24 mouse cellular contexts compared by ENCODE assay signal in the genomic region with DNA sequence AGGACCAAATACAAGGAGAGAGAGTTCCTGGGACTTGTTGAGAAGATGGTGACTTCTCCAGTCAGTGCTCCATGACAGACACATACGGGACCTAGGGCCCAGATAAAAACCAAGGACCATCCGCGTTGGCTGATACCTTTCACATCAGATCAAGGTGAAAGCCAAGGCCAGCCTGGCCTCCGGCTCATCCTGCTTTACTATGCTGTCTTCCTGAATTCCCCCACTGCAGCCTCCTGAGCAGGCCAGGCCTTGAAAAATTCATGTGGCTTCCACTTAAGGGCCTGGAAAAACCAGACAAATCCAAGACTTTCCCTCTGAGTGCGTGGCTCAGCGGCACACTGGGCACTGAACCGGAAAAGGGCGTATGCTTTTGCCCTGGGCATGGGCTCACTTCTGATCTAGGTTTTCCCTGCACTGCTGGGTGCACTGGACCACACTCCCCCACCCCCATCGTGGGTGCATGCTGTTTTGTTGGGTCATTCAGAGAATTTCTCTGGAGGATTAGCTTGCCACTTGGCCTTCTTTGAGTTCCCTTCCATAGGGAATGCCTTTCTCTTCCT.
DNase-seq lines count a peak whose midpoint lies in the region; ATAC-seq and TF ChIP-seq lines count a peak whose summit lies in the region.
"Had no signal": no experiment of that assay in that cellular context is flagged by ENCODE, and none has a peak within 500 bp of the region (broad histone marks: within the 10 kb centered on the region; RNA-seq: fewer than 3 reads in every experiment).

No protein-coding gene starts in this region.

- H3K9me3 ChIP-seq in kidney, embryonic 16.5 days (ENCODE audit: low read length): no peaks in the 10 kb centered on the region
- H3K9me3 ChIP-seq in neural tube, embryonic 15.5 days (replicated peaks): no peaks in the 10 kb centered on the region
- no peaks in the 10 kb centered on the region for H3K9me3 ChIP-seq in forebrain, embryonic 14.5 days (replicated peaks; ENCODE audit: control insufficient read depth, low read length)
- H3K9me3 ChIP-seq: embryonic facial prominence, embryonic 15.5 days; hindbrain, embryonic 15.5 days; liver, embryonic 15.5 days had no signal

- no peaks in the 10 kb centered on the region for H3K36me3 ChIP-seq in kidney, adult 2 months (ENCODE audit: control insufficient read depth, insufficient read depth, low read length)
- no peaks in the 10 kb centered on the region for H3K36me3 ChIP-seq in kidney, embryonic 16.5 days (ENCODE audit: insufficient read depth, low read length)
- no peaks in the 10 kb centered on the region for H3K36me3 ChIP-seq in neural tube, embryonic 15.5 days
- H3K36me3 ChIP-seq in forebrain, embryonic 14.5 days (ENCODE audit: control insufficient read depth, insufficient read depth, low read length): no peaks in the 10 kb centered on the region
- H3K36me3 ChIP-seq: embryonic facial prominence, embryonic 15.5 days; hindbrain, embryonic 15.5 days; liver, embryonic 15.5 days had no signal

- ATAC-seq in kidney, embryonic 16.5 days (ENCODE audit: low FRiP score, low TSS enrichment): no peak
- ATAC-seq in neural tube, embryonic 15.5 days (ENCODE audit: low FRiP score): no peak
- no peak for ATAC-seq in forebrain, embryonic 14.5 days
- ATAC-seq: CD4-positive, CD25-positive, alpha-beta regulatory T cell, adult 4 months; forebrain, embryonic 16.5 days; intestine, embryonic 16.5 days had no signal

- H3K9ac ChIP-seq in kidney, embryonic 16.5 days (replicated peaks; ENCODE audit: low read length): no peak overlapping the region
- no peak overlapping the region for H3K9ac ChIP-seq in neural tube, embryonic 15.5 days (replicated peaks)
- H3K9ac ChIP-seq in forebrain, embryonic 14.5 days (ENCODE audit: low read length): no peak overlapping the region
- H3K9ac ChIP-seq: embryonic facial prominence, embryonic 15.5 days; hindbrain, embryonic 15.5 days; liver, embryonic 15.5 days had no signal

- peak; percentile 85 for DNase-seq in heart, adult 11 months
- DNase-seq in heart, postnatal 25 days (ENCODE audit: low spot score): no peak
- peak; percentile 67 for DNase-seq in kidney, adult 2 months
- peak; percentile 12 for DNase-seq in neural tube, embryonic 10.5 days (ENCODE audit: extremely low spot score, low spot score)
- DNase-seq in retina, postnatal 1 day: peak; percentile 44
- DNase-seq in forebrain, embryonic 14.5 days (ENCODE audit: low spot score): no peak
- DNase-seq: cerebellum, adult 9-10 months; gastrocnemius, postnatal 14 days; heart, adult 18-20 months; heart, postnatal 36 days; left cerebral cortex, postnatal 4 days; liver; lung, postnatal 4 days; right cerebral cortex, postnatal 25 days; spleen, adult 18-20 months; thymus, postnatal 25 days had no signal

- H3K27ac ChIP-seq in kidney, adult 2 months (ENCODE audit: insufficient read depth, low read depth, low read length): no peak overlapping the region
- H3K27ac ChIP-seq in kidney, embryonic 16.5 days (ENCODE audit: low read length): no peak overlapping the region
- no peak overlapping the region for H3K27ac ChIP-seq in neural tube, embryonic 15.5 days (replicated peaks)
- no peak overlapping the region for H3K27ac ChIP-seq in forebrain, embryonic 14.5 days (ENCODE audit: low read depth, low read length)
- H3K27ac ChIP-seq: embryonic facial prominence, embryonic 15.5 days; hindbrain, embryonic 15.5 days; liver, embryonic 15.5 days had no signal

- peaks cover 15% of the 10 kb centered on the region; the same call in 1 of the 2 replicates for H3K4me1 ChIP-seq in kidney, adult 2 months (ENCODE audit: control insufficient read depth, insufficient read depth, low read length)
- peaks cover 15% of the 10 kb centered on the region for H3K4me1 ChIP-seq in kidney, embryonic 16.5 days (ENCODE audit: insufficient read depth, low read length)
- H3K4me1 ChIP-seq in neural tube, embryonic 15.5 days: peaks cover 25% of the 10 kb centered on the region
- peaks cover 4% of the 10 kb centered on the region; the same call in 1 of the 2 replicates for H3K4me1 ChIP-seq in forebrain, embryonic 14.5 days (ENCODE audit: control insufficient read depth, insufficient read depth, low read length)
- H3K4me1 ChIP-seq: liver, embryonic 15.5 days had no signal

- H3K4me3 ChIP-seq in kidney, adult 2 months (ENCODE audit: insufficient read depth, low read depth, low read length): no peak overlapping the region
- H3K4me3 ChIP-seq in kidney, embryonic 16.5 days (ENCODE audit: low read length): no peak overlapping the region
- H3K4me3 ChIP-seq in neural tube, embryonic 15.5 days (replicated peaks): no peak overlapping the region
- no peak overlapping the region for H3K4me3 ChIP-seq in forebrain, embryonic 14.5 days (ENCODE audit: low read depth, low read length)
- H3K4me3 ChIP-seq: embryonic facial prominence, embryonic 15.5 days; hindbrain, embryonic 15.5 days; liver, embryonic 15.5 days had no signal

- no peaks in the 10 kb centered on the region for H3K27me3 ChIP-seq in kidney, adult 2 months (replicated peaks; ENCODE audit: control insufficient read depth, insufficient read depth, low read length)
- no peaks in the 10 kb centered on the region for H3K27me3 ChIP-seq in kidney, embryonic 16.5 days (ENCODE audit: insufficient read depth, low read length)
- H3K27me3 ChIP-seq in neural tube, embryonic 15.5 days (replicated peaks): no peaks in the 10 kb centered on the region
- no peaks in the 10 kb centered on the region for H3K27me3 ChIP-seq in forebrain, embryonic 14.5 days (replicated peaks; ENCODE audit: control insufficient read depth, insufficient read depth, low read length)
- H3K27me3 ChIP-seq: embryonic facial prominence, embryonic 15.5 days; hindbrain, embryonic 15.5 days; liver, embryonic 15.5 days had no signal

- no peak for TF ChIP-seq CTCF in kidney, adult 2 months (conservative IDR thresholded peaks at IDR 0.05; ENCODE audit: insufficient read depth, insufficient read length, low read depth, low read length)

- whole genome bisulfite sequencing in kidney, adult 2 months: 61% methylated on average over 9 of the region's 9 CpGs
- WGBS in kidney, embryonic 16.5 days: 68% methylated on average over 9 of the region's 9 CpGs
- 84% methylated on average over 9 of the region's 9 CpGs for WGBS in neural tube, embryonic 15.5 days
- 86% methylated on average over 9 of the region's 9 CpGs for WGBS in forebrain, embryonic 14.5 days

- H3K4me2 ChIP-seq in kidney, embryonic 16.5 days (replicated peaks; ENCODE audit: low read depth, low read length): no peak overlapping the region
- no peak overlapping the region for H3K4me2 ChIP-seq in neural tube, embryonic 15.5 days
- no peak overlapping the region for H3K4me2 ChIP-seq in forebrain, embryonic 14.5 days (ENCODE audit: low read length)
- H3K4me2 ChIP-seq: embryonic facial prominence, embryonic 15.5 days; hindbrain, embryonic 15.5 days; liver, embryonic 15.5 days had no signal

- no peak for TF ChIP-seq POLR2A in kidney, adult 2 months (IDR thresholded peaks at IDR 0.05; ENCODE audit: low read depth, low read length)

- intact Hi-C loops in heart, postnatal 25 days (cut with DNase I): no loop called here

Comparison
In these comparisons a context has a peak if more than half of its experiments do, and no peak if none do; other contexts are left out.
1. DNase-seq: peak in heart, adult 11 months (single experiment), kidney, adult 2 months (single experiment), neural tube, embryonic 10.5 days (single experiment) and retina, postnatal 1 day (single experiment); none in heart, postnatal 25 days (single experiment) and forebrain, embryonic 14.5 days (single experiment).